Mouse (Mus musculus): ENCODE measurements at regions not wholly inside any gene's neighbourhood (a gene's known extent, or its start where the extent isn't known, plus 50 kb on each side); places are given as distances from the start of the nearest gene placed in this dataset.

- no peak for DNase-seq (ENCODE audit: low spot score in 2 of 2)
These were observed 225.4 kb upstream of the Galnt5 start for GRCm38 (mm10) chr2:57772315-57772714.

GRCm38 (mm10) chr2:57776154-57776553, 221.5 kb upstream of the Galnt5 start:
- DNase-seq (ENCODE audit: low spot score in 2 of 2), result no peak

- no peak for DNase-seq (ENCODE audit: low spot score in 2 of 2)
These were observed 216.8 kb upstream of the Galnt5 start for GRCm38 (mm10) chr2:57780836-57781235.

- DNase-seq (ENCODE audit: low spot score in 2 of 2), result no peak
These were observed 204.0 kb upstream of the Galnt5 start for GRCm38 (mm10) chr2:57793519-57794296.

- DNase-seq (ENCODE audit: low spot score in 2 of 2), result no peak
These were observed 198.4 kb upstream of the Galnt5 start for GRCm38 (mm10) chr2:57799279-57799678.

- no peak for DNase-seq (ENCODE audit: low spot score in 2 of 2)
These were observed 189.8 kb upstream of the Galnt5 start for GRCm38 (mm10) chr2:57807911-57808310.

GRCm38 (mm10) chr2:57812996-57813395, 184.7 kb upstream of the Galnt5 start:
- DNase-seq (ENCODE audit: low spot score in 2 of 2), result no peak

GRCm38 (mm10) chr2:57820343-57820742, 177.3 kb upstream of the Galnt5 start:
- no peak for DNase-seq (ENCODE audit: low spot score in 2 of 2)

- no peak for DNase-seq (ENCODE audit: low spot score in 2 of 2)
These were observed 176.8 kb upstream of the Galnt5 start for GRCm38 (mm10) chr2:57820923-57821322.

GRCm38 (mm10) chr2:57828284-57828683, 169.4 kb upstream of the Galnt5 start:
- no peak for DNase-seq (ENCODE audit: low spot score in 2 of 2)

- peak in 1 of 2 experiments; percentile 65 for DNase-seq (ENCODE audit: low spot score in 2 of 2)
These were observed 164.9 kb upstream of the Galnt5 start for GRCm38 (mm10) chr2:57832565-57833355.

GRCm38 (mm10) chr2:57845135-57845534, 152.5 kb upstream of the Galnt5 start:
- no peak for DNase-seq (ENCODE audit: low spot score in 2 of 2)

- DNase-seq (ENCODE audit: low spot score in 2 of 2), result no peak
These were observed 150.0 kb upstream of the Galnt5 start for GRCm38 (mm10) chr2:57847707-57848106.

GRCm38 (mm10) chr2:57849338-57850057, 148.2 kb upstream of the Galnt5 start:
- no peak for DNase-seq (ENCODE audit: low spot score in 2 of 2)

- no peak for DNase-seq (ENCODE audit: low spot score in 2 of 2)
These were observed 147.7 kb upstream of the Galnt5 start for GRCm38 (mm10) chr2:57850058-57850400.

- no peak for DNase-seq (ENCODE audit: low spot score in 2 of 2)
These were observed 141.1 kb upstream of the Galnt5 start for GRCm38 (mm10) chr2:57856524-57857107.

GRCm38 (mm10) chr2:57865289-57865688, 132.4 kb upstream of the Galnt5 start:
- DNase-seq (ENCODE audit: low spot score in 2 of 2), result no peak

GRCm38 (mm10) chr2:57868046-57868445, 129.6 kb upstream of the Galnt5 start:
- no peak for DNase-seq (ENCODE audit: low spot score in 2 of 2)

GRCm38 (mm10) chr2:57900168-57900567, 97.5 kb upstream of the Galnt5 start:
- DNase-seq (ENCODE audit: low spot score in 2 of 2), result no peak

GRCm38 (mm10) chr2:57900580-57901247, 97.0 kb upstream of the Galnt5 start:
- DNase-seq (ENCODE audit: low spot score in 2 of 2), result no peak

GRCm38 (mm10) chr2:57905184-57905583, 92.5 kb upstream of the Galnt5 start:
- DNase-seq (ENCODE audit: low spot score in 2 of 2), result no peak

- no peak for DNase-seq (ENCODE audit: low spot score in 2 of 2)
These were observed 90.7 kb upstream of the Galnt5 start for GRCm38 (mm10) chr2:57906939-57907338.
